Mouse (Mus musculus): ENCODE data around the gene Sytl1. TPM values are rescaled to one million over a fixed set of nuclear protein-coding genes. Genes with fewer than 3 reads are reported as not detected.
A peak's percentile ranks its signal among the peaks of the same experiment; 100 is the strongest.

The Sytl1 gene
- polyA plus RNA-seq, 1 experiment from 2014 or later, result 3.8 TPM

GRCm38 (mm10) chr4:133278482-133278881 is 15.6 kb upstream of the Sytl1 start:
- peaks cover 20% of the 10 kb centered on the region; the same call in 1 of the 2 replicates for H3K36me3 ChIP-seq
- H3K4me1 ChIP-seq (replicated peaks), result peaks cover 49% of the 10 kb centered on the region
- no peak for ATAC-seq (ENCODE audit: insufficient number of reproducible peaks, insufficient read depth, low FRiP score, low TSS enrichment, low read depth)
- no peaks in the 10 kb centered on the region for H3K9me3 ChIP-seq
- no peaks in the 10 kb centered on the region for H3K27me3 ChIP-seq
- peak overlapping the region; percentile 76; the same call in 1 of the 2 replicates for H3K4me3 ChIP-seq (replicated peaks)
- peak overlapping the region; percentile 82; the same call in 1 of the 2 replicates for H3K9ac ChIP-seq (replicated peaks)
- peak overlapping the region; percentile 78 for H3K4me2 ChIP-seq
- 91% methylated on average over 3 of the region's 3 CpGs for WGBS
- H3K27ac ChIP-seq, result peak overlapping the region; percentile 92

GRCm38 (mm10) chr4:133278067-133278466 is 15.2 kb upstream of the Sytl1 start:
- Histone ChIP-seq H3K4me3 (replicated peaks) (peak overlapping the region; percentile 76), H3K4me1 (replicated peaks) (peaks cover 44% of the 10 kb centered on the region), H3K36me3 (peaks cover 20% of the 10 kb centered on the region; the same call in 1 of the 2 replicates), H3K27ac (peak overlapping the region; percentile 92), H3K27me3 (no peaks in the 10 kb centered on the region), H3K9me3 (no peaks in the 10 kb centered on the region), H3K4me2 (peak overlapping the region; percentile 78), H3K9ac (replicated peaks) (peak overlapping the region; percentile 82)
- ATAC-seq (ENCODE audit: insufficient number of reproducible peaks, insufficient read depth, low FRiP score, low TSS enrichment, low read depth), result no peak
- WGBS, result 27% methylated on average over 6 of the region's 6 CpGs

- Histone ChIP-seq H3K9ac (replicated peaks) (peak within 1 kb of the TSS; percentile 82), H3K4me3 (replicated peaks) (peak within 1 kb of the TSS; percentile 76), H3K4me2 (peak within 1 kb of the TSS; percentile 78), H3K27me3 (no peaks in the 10 kb centered on the region), H3K36me3 (peaks cover 20% of the 10 kb centered on the region; the same call in 1 of the 2 replicates), H3K4me1 (replicated peaks) (peaks cover 37% of the 10 kb centered on the region), H3K9me3 (no peaks in the 10 kb centered on the region), H3K27ac (peak within 1 kb of the TSS; percentile 92)
- peak; percentile 77 for ATAC-seq (ENCODE audit: insufficient number of reproducible peaks, insufficient read depth, low FRiP score, low TSS enrichment, low read depth)
- WGBS, result under 1% methylated on average over 73 of the region's 73 CpGs
These were observed 14.5 kb upstream of the Sytl1 start, which contains the start of gene Tmem222 for GRCm38 (mm10) chr4:133277104-133278026. Tmem222 (minus strand) TSS chr4:133277792.

GRCm38 (mm10) chr4:133270929-133271328 is 8.0 kb upstream of the Sytl1 start:
- H3K9me3 ChIP-seq, result no peaks in the 10 kb centered on the region
- H3K4me3 ChIP-seq (replicated peaks), result no peak overlapping the region
- H3K36me3 ChIP-seq, result peaks cover 71% of the 10 kb centered on the region
- no peaks in the 10 kb centered on the region for H3K27me3 ChIP-seq
- 90% methylated on average over 9 of the region's 9 CpGs for WGBS
- H3K4me1 ChIP-seq (replicated peaks), result peaks cover 4% of the 10 kb centered on the region
- no peak overlapping the region for H3K9ac ChIP-seq (replicated peaks)
- no peak for ATAC-seq (ENCODE audit: insufficient number of reproducible peaks, insufficient read depth, low FRiP score, low TSS enrichment, low read depth)
- H3K27ac ChIP-seq, result no peak overlapping the region
- no peak overlapping the region for H3K4me2 ChIP-seq

- H3K9me3 ChIP-seq, result 0 out of 2 replicates have a peak, but pooled peaks cover 2% of the 10 kb centered on the region
- peaks cover 73% of the 10 kb centered on the region for H3K36me3 ChIP-seq
- no peak overlapping the region for H3K4me3 ChIP-seq (replicated peaks)
- no peak overlapping the region for H3K4me2 ChIP-seq
- H3K27me3 ChIP-seq, result no peaks in the 10 kb centered on the region
- no peak overlapping the region for H3K9ac ChIP-seq (replicated peaks)
- ATAC-seq (ENCODE audit: insufficient number of reproducible peaks, insufficient read depth, low FRiP score, low TSS enrichment, low read depth), result no peak
- H3K27ac ChIP-seq, result no peak overlapping the region
- no peaks in the 10 kb centered on the region for H3K4me1 ChIP-seq (replicated peaks)
- WGBS, result 95% methylated on average over 3 of the region's 3 CpGs
These were observed 6.7 kb upstream of the Sytl1 start for GRCm38 (mm10) chr4:133269596-133269995.

- no peak for ATAC-seq (ENCODE audit: insufficient number of reproducible peaks, insufficient read depth, low FRiP score, low TSS enrichment, low read depth)
- H3K4me3 ChIP-seq (replicated peaks), result no peak overlapping the region
- H3K4me1 ChIP-seq (replicated peaks), result no peaks in the 10 kb centered on the region
- WGBS, result 97% methylated on average over 3 of the region's 3 CpGs
- H3K27ac ChIP-seq, result no peak overlapping the region
- no peaks in the 10 kb centered on the region for H3K27me3 ChIP-seq
- no peak overlapping the region for H3K9ac ChIP-seq (replicated peaks)
- no peak overlapping the region for H3K4me2 ChIP-seq
- H3K36me3 ChIP-seq, result peaks cover 73% of the 10 kb centered on the region
- H3K9me3 ChIP-seq, result peaks cover 8% of the 10 kb centered on the region; the same call in 1 of the 2 replicates
These were observed 6.0 kb upstream of the Sytl1 start for GRCm38 (mm10) chr4:133268931-133269330.

- ATAC-seq (ENCODE audit: insufficient number of reproducible peaks, insufficient read depth, low FRiP score, low TSS enrichment, low read depth), result no peak
- Histone ChIP-seq H3K36me3 (peaks cover 80% of the 10 kb centered on the region), H3K4me2 (no peak overlapping the region), H3K9ac (replicated peaks) (no peak overlapping the region), H3K4me1 (replicated peaks) (peaks cover 5% of the 10 kb centered on the region; the same call in 1 of the 2 replicates), H3K27ac (no peak overlapping the region), H3K9me3 (peaks cover 9% of the 10 kb centered on the region; the same call in 1 of the 2 replicates), H3K4me3 (replicated peaks) (no peak overlapping the region), H3K27me3 (no peaks in the 10 kb centered on the region)
- 94% methylated on average over 12 of the region's 12 CpGs for WGBS
These were observed 3.5 kb upstream of the Sytl1 start for GRCm38 (mm10) chr4:133266248-133266880.

- H3K4me2 ChIP-seq, result no peak overlapping the region
- no peak for ATAC-seq (ENCODE audit: insufficient number of reproducible peaks, insufficient read depth, low FRiP score, low TSS enrichment, low read depth)
- no peak overlapping the region for H3K9ac ChIP-seq (replicated peaks)
- H3K9me3 ChIP-seq, result peaks cover 9% of the 10 kb centered on the region; the same call in 1 of the 2 replicates
- H3K36me3 ChIP-seq, result peaks cover 77% of the 10 kb centered on the region
- WGBS, result 92% methylated on average over 4 of the region's 4 CpGs
- H3K27ac ChIP-seq, result no peak overlapping the region
- no peaks in the 10 kb centered on the region for H3K27me3 ChIP-seq
- no peak overlapping the region for H3K4me3 ChIP-seq (replicated peaks)
- H3K4me1 ChIP-seq (replicated peaks), result peaks cover 5% of the 10 kb centered on the region; the same call in 1 of the 2 replicates
These were observed 2.8 kb upstream of the Sytl1 start for GRCm38 (mm10) chr4:133265759-133266158.

- Histone ChIP-seq H3K9ac (replicated peaks) (no peak overlapping the region), H3K4me1 (replicated peaks) (peaks cover 5% of the 10 kb centered on the region; the same call in 1 of the 2 replicates), H3K27ac (no peak overlapping the region), H3K36me3 (peaks cover 72% of the 10 kb centered on the region), H3K27me3 (no peaks in the 10 kb centered on the region), H3K4me3 (replicated peaks) (no peak overlapping the region), H3K4me2 (no peak overlapping the region), H3K9me3 (peaks cover 9% of the 10 kb centered on the region; the same call in 1 of the 2 replicates)
- no peak for ATAC-seq (ENCODE audit: insufficient number of reproducible peaks, insufficient read depth, low FRiP score, low TSS enrichment, low read depth)
- WGBS, result 93% methylated on average over 3 of the region's 3 CpGs
These were observed 2.4 kb upstream of the Sytl1 start for GRCm38 (mm10) chr4:133265297-133265696.

- H3K4me2 ChIP-seq, result no peak overlapping the region
- no peak overlapping the region for H3K9ac ChIP-seq (replicated peaks)
- peaks cover 5% of the 10 kb centered on the region; the same call in 1 of the 2 replicates for H3K4me1 ChIP-seq (replicated peaks)
- no peaks in the 10 kb centered on the region for H3K27me3 ChIP-seq
- 94% methylated on average over 2 of the region's 2 CpGs for WGBS
- ATAC-seq (ENCODE audit: insufficient number of reproducible peaks, insufficient read depth, low FRiP score, low TSS enrichment, low read depth), result no peak
- H3K4me3 ChIP-seq (replicated peaks), result no peak overlapping the region
- peaks cover 65% of the 10 kb centered on the region for H3K36me3 ChIP-seq
- no peak overlapping the region for H3K27ac ChIP-seq
- H3K9me3 ChIP-seq, result peaks cover 9% of the 10 kb centered on the region; the same call in 1 of the 2 replicates
These were observed 1.6 kb upstream of the Sytl1 start for GRCm38 (mm10) chr4:133264559-133264958.

- H3K27ac ChIP-seq, result no peak overlapping the region
- H3K27me3 ChIP-seq, result peaks cover 6% of the 10 kb centered on the region; the same call in 1 of the 2 replicates
- H3K9me3 ChIP-seq, result peaks cover 9% of the 10 kb centered on the region; the same call in 1 of the 2 replicates
- H3K4me1 ChIP-seq (replicated peaks), result peaks cover 5% of the 10 kb centered on the region; the same call in 1 of the 2 replicates
- H3K4me2 ChIP-seq, result no peak overlapping the region
- peaks cover 57% of the 10 kb centered on the region for H3K36me3 ChIP-seq
- WGBS, result 93% methylated on average over 5 of the region's 5 CpGs
- no peak overlapping the region for H3K9ac ChIP-seq (replicated peaks)
- H3K4me3 ChIP-seq (replicated peaks), result no peak overlapping the region
- ATAC-seq (ENCODE audit: insufficient number of reproducible peaks, insufficient read depth, low FRiP score, low TSS enrichment, low read depth), result no peak
These were observed 843 bp upstream of the Sytl1 start for GRCm38 (mm10) chr4:133263756-133264155.

Data from limb, embryonic 12.5 days (tissue).